Mouse (Mus musculus) spleen, adult 2 months (tissue): ENCODE data around the gene Ppp2r5a. TPM values are rescaled to one million over a fixed set of nuclear protein-coding genes. Genes with fewer than 3 reads are reported as not detected.

ENCODE experiments used
- DNase-seq, 2 experiments: peaks; one replicate each; pipeline versions ENCODE4 v3.0.0 to v3.0.0-alpha.2; 2012 to 2021; ENCODE audit warnings: low spot score in 2 of 2, low read depth in 1 of 2
- H3K27ac ChIP-seq: fragments of 200-500 bp; 2 replicates; pipeline ENCODE4 v1.5.1; 2012; ENCODE audit warnings: low read length, inconsistent platforms; ENCODE audit not compliant: insufficient read depth
- H3K27me3 ChIP-seq: fragments of 200-500 bp; 2 replicates; pipeline ENCODE4 v1.6.1; 2012; ENCODE audit warnings: mild to moderate bottlenecking, moderate library complexity, low read length, inconsistent platforms; ENCODE audit not compliant: control insufficient read depth, insufficient read depth
- H3K36me3 ChIP-seq: fragments of 200-500 bp; 2 replicates; pipeline ENCODE4 v1.6.1; 2012; ENCODE audit warnings: mild to moderate bottlenecking, low read length, inconsistent platforms; ENCODE audit not compliant: control insufficient read depth, insufficient read depth
- H3K4me1 ChIP-seq: fragments of 200-500 bp; 2 replicates; pipeline ENCODE4 v1.6.1; 2011; ENCODE audit warnings: inconsistent platforms; ENCODE audit not compliant: control insufficient read depth, insufficient read depth, insufficient read length
- H3K4me3 ChIP-seq: fragments of 200-500 bp; 2 replicates; pipeline ENCODE4 v1.5.1; 2011; ENCODE audit warnings: mild to moderate bottlenecking, inconsistent platforms; ENCODE audit not compliant: insufficient read depth, insufficient read length; ENCODE audit errors: extremely low read depth
- CTCF ChIP-seq: fragments of 200-500 bp; IDR thresholded peaks from 2 replicates; pipeline ENCODE4 v1.5.1; 2011; ENCODE audit warnings: mild to moderate bottlenecking, inconsistent platforms; ENCODE audit not compliant: insufficient read depth, insufficient read length, insufficient replicate concordance; ENCODE audit errors: extremely low read depth
- POLR2A ChIP-seq: fragments of 200-500 bp; IDR thresholded peaks from 2 replicates; pipeline ENCODE4 v1.6.1; 2011; ENCODE audit warnings: low read depth, low read length, inconsistent platforms
- WGBS: fragments of 180-500 bp; shearing (Covaris S2); methylation state at CpG from one replicate; pipeline ENCODE4 v1.1.7; 2018; 5-methylcytosine and 5-hydroxymethylcytosine counted together
- polyA plus RNA-seq: library from polyadenylated mRNA; depleted of rRNA; stranded (reverse); fragments of >200 nt; gene quantifications from 2 replicates; pipeline ENCODE4 v1.2.3, GENCODE M21; 2012

Gene Ppp2r5a
- polyA plus RNA-seq, 1 experiment, result 49.2 TPM

- no peaks in the 10 kb centered on the region for H3K27me3 ChIP-seq
- no peak for DNase-seq
- WGBS, result 46% methylated on average over 6 of the region's 6 CpGs
- TF ChIP-seq CTCF, result no peak
- TF ChIP-seq POLR2A, result no peak
- peak overlapping the region; percentile 90; the same call in 1 of the 2 replicates for H3K4me3 ChIP-seq
- no peaks in the 10 kb centered on the region for H3K36me3 ChIP-seq
- peaks cover 5% of the 10 kb centered on the region; the same call in 1 of the 2 replicates for H3K4me1 ChIP-seq
- H3K27ac ChIP-seq, result peak overlapping the region; percentile 83
Measured at GRCm38 (mm10) chr1:191313158-191313557, 89.9 kb downstream of the Ppp2r5a start.

DNA sequence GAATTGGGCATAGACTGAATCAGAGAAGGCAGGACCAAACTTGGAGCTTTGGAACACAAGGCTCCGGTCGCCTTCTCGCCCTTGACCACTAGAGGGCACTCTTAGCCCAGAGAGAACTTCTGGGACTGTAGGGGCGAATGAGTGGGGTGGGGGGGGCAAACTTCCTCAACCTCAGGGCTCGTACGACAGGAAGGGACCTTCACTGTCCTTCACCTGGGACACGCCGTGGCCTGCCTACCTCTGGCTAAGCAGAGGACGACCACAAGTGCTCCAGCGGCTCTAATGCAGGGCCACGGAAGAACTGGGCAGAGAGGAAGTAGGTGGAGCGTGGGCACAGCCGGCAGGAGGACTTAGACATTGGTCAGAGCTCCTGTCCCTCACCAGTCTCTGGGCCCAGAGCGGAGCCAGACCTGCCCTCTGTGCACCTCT, 90.5 kb downstream of the Ppp2r5a start:
- no peaks in the 10 kb centered on the region for H3K27me3 ChIP-seq
- H3K4me1 ChIP-seq, result 0 out of 2 replicates have a peak, but pooled peaks cover 2% of the 10 kb centered on the region
- H3K4me3 ChIP-seq, result peak overlapping the region; percentile 90
- peak; percentile 76 to 78 for DNase-seq
- TF ChIP-seq POLR2A, result peak; percentile 46
- TF ChIP-seq CTCF, result peak; percentile 92
- under 1% methylated on average over 14 of the region's 14 CpGs for WGBS
- peak overlapping the region; percentile 83 for H3K27ac ChIP-seq
- no peaks in the 10 kb centered on the region for H3K36me3 ChIP-seq

- H3K4me1 ChIP-seq, result no peaks in the 10 kb centered on the region
- DNase-seq, result no peak
- H3K4me3 ChIP-seq, result no peak overlapping the region
- TF ChIP-seq POLR2A (no peak), CTCF (no peak)
- H3K27me3 ChIP-seq, result no peaks in the 10 kb centered on the region
- WGBS, result 79% methylated on average over 4 of the region's 4 CpGs
- H3K36me3 ChIP-seq, result no peaks in the 10 kb centered on the region
- no peak overlapping the region for H3K27ac ChIP-seq
Measured at GRCm38 (mm10) chr1:191311296-191311898, 91.7 kb downstream of the Ppp2r5a start.

GRCm38 (mm10) chr1:191307766-191308455, 95.2 kb downstream of the Ppp2r5a start:
- H3K27ac ChIP-seq, result no peak overlapping the region

DNA sequence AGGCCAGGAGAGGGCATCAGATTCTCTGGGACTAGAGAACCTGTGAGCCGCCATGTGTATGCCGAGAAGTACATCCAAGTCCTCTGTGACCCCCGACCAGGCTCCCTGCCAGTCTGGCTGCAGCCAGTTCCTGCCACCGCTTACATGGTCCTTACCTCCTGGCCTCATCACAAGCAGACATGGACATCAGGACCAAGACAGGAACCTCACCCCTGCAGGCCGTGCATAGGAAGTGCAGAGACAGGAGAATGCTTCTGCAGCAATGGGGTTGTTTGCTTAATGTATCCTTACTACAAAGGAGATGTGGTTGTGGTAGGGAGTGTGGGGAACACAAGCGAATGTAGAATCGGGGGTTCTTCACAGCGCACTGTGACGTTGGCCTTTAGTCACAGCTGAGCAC, 96.8 kb downstream of the Ppp2r5a start:
- Histone ChIP-seq H3K36me3 (no peaks in the 10 kb centered on the region), H3K4me3 (no peak overlapping the region), H3K4me1 (no peaks in the 10 kb centered on the region), H3K27ac (no peak overlapping the region), H3K27me3 (no peaks in the 10 kb centered on the region)
- TF ChIP-seq CTCF, result no peak
- no peak for TF ChIP-seq POLR2A
- DNase-seq, result no peak
- 79% methylated on average over 9 of the region's 9 CpGs for WGBS

More at GRCm38 (mm10) chr1:191307766-191308455, 95.2 kb downstream of the Ppp2r5a start:
- DNase-seq, result no peak
- no peak overlapping the region for H3K4me3 ChIP-seq
- H3K27me3 ChIP-seq, result no peaks in the 10 kb centered on the region
- H3K36me3 ChIP-seq, result no peaks in the 10 kb centered on the region
- no peaks in the 10 kb centered on the region for H3K4me1 ChIP-seq
- 93% methylated on average over 9 of the region's 9 CpGs for WGBS
- no peak for TF ChIP-seq CTCF
- no peak for TF ChIP-seq POLR2A

DNA sequence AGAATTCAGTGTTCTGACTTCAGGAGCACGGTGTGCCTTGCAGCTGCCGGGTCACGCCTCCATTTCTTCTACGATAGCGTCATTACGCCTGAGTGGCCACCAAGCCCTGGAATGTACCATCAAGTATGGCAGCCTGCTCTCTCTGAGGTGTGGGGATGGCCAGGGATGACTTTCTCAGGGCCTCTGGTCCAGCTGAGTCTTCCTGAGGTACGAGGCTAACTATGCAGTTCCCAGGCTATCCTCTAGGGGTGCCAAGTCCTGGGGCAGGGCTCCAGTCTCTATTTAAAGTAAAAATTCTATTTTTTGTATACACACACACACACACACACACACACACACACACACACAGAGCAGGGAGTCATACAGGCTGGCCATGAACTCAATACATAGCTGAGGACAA, 97.5 kb downstream of the Ppp2r5a start:
- Histone ChIP-seq H3K4me3 (no peak overlapping the region), H3K36me3 (no peaks in the 10 kb centered on the region), H3K4me1 (no peaks in the 10 kb centered on the region; the same call in 1 of the 2 replicates), H3K27me3 (no peaks in the 10 kb centered on the region), H3K27ac (no peak overlapping the region)
- TF ChIP-seq CTCF (no peak), POLR2A (no peak)
- no peak for DNase-seq
- 80% methylated on average over 7 of the region's 7 CpGs for WGBS

- no peaks in the 10 kb centered on the region for H3K36me3 ChIP-seq
- WGBS, result 71% methylated on average over 6 of the region's 6 CpGs
- H3K27ac ChIP-seq, result no peak overlapping the region
- no peaks in the 10 kb centered on the region; the same call in 1 of the 2 replicates for H3K4me1 ChIP-seq
- no peak for DNase-seq
- H3K4me3 ChIP-seq, result no peak overlapping the region
- no peaks in the 10 kb centered on the region for H3K27me3 ChIP-seq
- TF ChIP-seq CTCF (no peak), POLR2A (no peak)
Measured at GRCm38 (mm10) chr1:191304216-191304615, 98.9 kb downstream of the Ppp2r5a start.
